Mouse (Mus musculus): ENCODE results near the gene Spsb1. TPM values are rescaled to one million over a fixed set of nuclear protein-coding genes. Genes with fewer than 3 reads are reported as not detected.

Gene Spsb1
- 5.7 and 6.3 TPM in 2 replicates for polyA plus RNA-seq (2015; fragmentation: Nextera tagmentation; extraction: Ambion mirVana)

DNA sequence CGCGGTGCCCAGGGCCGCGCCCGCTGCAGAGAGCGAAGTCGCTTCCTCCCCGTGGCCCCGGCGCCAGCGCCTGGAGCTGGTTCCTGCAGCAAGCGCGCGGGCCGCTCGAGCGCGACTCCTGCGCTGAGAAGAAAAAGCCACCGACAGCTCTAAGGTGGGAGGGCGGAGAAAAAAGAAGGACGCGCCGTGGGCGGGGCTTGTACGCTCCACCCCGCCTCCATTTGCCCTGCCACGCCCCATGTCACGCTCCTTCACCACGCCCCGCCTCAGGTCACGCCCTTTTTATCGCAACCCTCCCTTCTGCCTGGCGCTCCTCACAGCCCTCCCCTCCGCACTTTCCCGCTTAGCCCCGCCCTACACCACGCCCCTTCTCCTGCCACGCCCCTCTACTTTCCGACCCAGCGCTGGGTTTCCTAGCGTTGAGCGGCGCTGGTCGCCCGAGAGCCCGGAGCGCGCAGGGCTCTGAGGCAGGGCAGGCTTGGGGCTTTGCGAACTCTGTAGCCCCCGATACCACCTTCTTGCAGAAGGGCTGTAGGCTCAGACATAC lies at the start of gene Spsb1:
Gene Spsb1, minus strand, starts transcription at position 151 of the 547 bp plus-strand sequence.

Other genes starting within 250 kb of the Spsb1 start
- 8.0 and 8.7 TPM in 2 replicates for gene Tmem201, start 217.0 kb downstream of the Spsb1 start, polyA plus RNA-seq (2015; fragmentation: Nextera tagmentation; extraction: Ambion mirVana)
- gene Slc25a33, start 180.8 kb downstream of the Spsb1 start, polyA plus RNA-seq (2015; fragmentation: Nextera tagmentation; extraction: Ambion mirVana): 3.9 and 4.9 TPM in 2 replicates
- 7.3 and 8.2 TPM in 2 replicates for gene H6pd, start 54.0 kb upstream of the Spsb1 start, polyA plus RNA-seq (2015; fragmentation: Nextera tagmentation; extraction: Ambion mirVana)
- gene Gpr157, start 132.3 kb upstream of the Spsb1 start, polyA plus RNA-seq (2015; fragmentation: Nextera tagmentation; extraction: Ambion mirVana): 0.34 and 0.45 TPM in 2 replicates
- 0.05 and 0.11 TPM in 2 replicates for gene Slc2a5, start 164.2 kb upstream of the Spsb1 start, polyA plus RNA-seq (2015; fragmentation: Nextera tagmentation; extraction: Ambion mirVana)
- not detected in 2 replicates for gene Slc2a7, start 193.9 kb upstream of the Spsb1 start, polyA plus RNA-seq (2015; fragmentation: Nextera tagmentation; extraction: Ambion mirVana)
- not detected in 2 replicates for gene Car6, start 246.3 kb upstream of the Spsb1 start, polyA plus RNA-seq (2015; fragmentation: Nextera tagmentation; extraction: Ambion mirVana)

All from spleen, postnatal 0 days (tissue).